Mouse (Mus musculus): Measurements from ENCODE around the gene Cd68.

Gene Cd68

GRCm38 (mm10) chr11:69670786-69671725 lies 5.1 kb upstream of the Cd68 start:
- peak; percentile 93 for DNase-seq (ENCODE audit: low read depth, low spot score)

GRCm38 (mm10) chr11:69666665-69667005 lies 682 bp upstream of the Cd68 start:
- DNase-seq (ENCODE audit: low read depth, low spot score): no peak

- DNase-seq (ENCODE audit: low read depth, low spot score): no peak
These were observed 444 bp downstream of the Cd68 start for GRCm38 (mm10) chr11:69665457-69665960.

- DNase-seq (ENCODE audit: low read depth, low spot score): no peak
These were observed 1.1 kb downstream of the Cd68 start for GRCm38 (mm10) chr11:69664841-69665240.

- no peak for DNase-seq (ENCODE audit: low read depth, low spot score)
These were observed 2.2 kb downstream of the Cd68 start for GRCm38 (mm10) chr11:69663795-69664194.

- DNase-seq (ENCODE audit: low read depth, low spot score): no peak
These were observed 2.8 kb downstream of the Cd68 start for GRCm38 (mm10) chr11:69662967-69663671.

- peak; percentile 98 for DNase-seq (ENCODE audit: low read depth, low spot score)
These were observed 3.6 kb downstream of the Cd68 start, which contains the start of gene Mpdu1 for GRCm38 (mm10) chr11:69662213-69662966. Gene Mpdu1, minus strand, starts transcription at chr11:69662642.

GRCm38 (mm10) chr11:69661221-69661881 lies 4.6 kb downstream of the Cd68 start:
- DNase-seq (ENCODE audit: low read depth, low spot score): no peak

GRCm38 (mm10) chr11:69657462-69657881 lies 8.5 kb downstream of the Cd68 start:
- DNase-seq (ENCODE audit: low read depth, low spot score): no peak

- peak; percentile 81 for DNase-seq (ENCODE audit: low read depth, low spot score)
These were observed 9.1 kb downstream of the Cd68 start for GRCm38 (mm10) chr11:69656617-69657461.

- no peak for DNase-seq (ENCODE audit: low read depth, low spot score)
These were observed 9.9 kb downstream of the Cd68 start for GRCm38 (mm10) chr11:69656065-69656455.

- DNase-seq (ENCODE audit: low read depth, low spot score): peak; percentile 85
These were observed 10.5 kb downstream of the Cd68 start, which contains the start of gene Sox15 for GRCm38 (mm10) chr11:69655264-69656064. Gene Sox15, plus strand, starts transcription at chr11:69655314.

- no peak for DNase-seq (ENCODE audit: low read depth, low spot score)
These were observed 11.2 kb downstream of the Cd68 start for GRCm38 (mm10) chr11:69654760-69655159.

- DNase-seq (ENCODE audit: low read depth, low spot score): no peak
These were observed 12.6 kb downstream of the Cd68 start for GRCm38 (mm10) chr11:69653399-69653798.

- no peak for DNase-seq (ENCODE audit: low read depth, low spot score)
These were observed 20.1 kb downstream of the Cd68 start for GRCm38 (mm10) chr11:69645860-69646259.

GRCm38 (mm10) chr11:69635471-69635870 lies 30.5 kb downstream of the Cd68 start:
- no peak for DNase-seq (ENCODE audit: low read depth, low spot score)

- DNase-seq (ENCODE audit: low read depth, low spot score): peak; percentile 36
These were observed 32.7 kb downstream of the Cd68 start for GRCm38 (mm10) chr11:69633128-69633866.

GRCm38 (mm10) chr11:69632284-69633089 lies 33.5 kb downstream of the Cd68 start, which contains the start of gene Fxr2:
Gene Fxr2, plus strand, starts transcription at chr11:69632990.
- DNase-seq (ENCODE audit: low read depth, low spot score): peak; percentile 100
